Mouse (Mus musculus) spleen, postnatal 14 days (tissue): ENCODE results near the gene Klhl31.

Experiments
- DNase-seq, 2 experiments: peaks; one replicate each; pipeline ENCODE4 v3.0.0; 2021 to 2022; ENCODE audit warnings: low spot score in 2 of 2

The Klhl31 gene

DNA sequence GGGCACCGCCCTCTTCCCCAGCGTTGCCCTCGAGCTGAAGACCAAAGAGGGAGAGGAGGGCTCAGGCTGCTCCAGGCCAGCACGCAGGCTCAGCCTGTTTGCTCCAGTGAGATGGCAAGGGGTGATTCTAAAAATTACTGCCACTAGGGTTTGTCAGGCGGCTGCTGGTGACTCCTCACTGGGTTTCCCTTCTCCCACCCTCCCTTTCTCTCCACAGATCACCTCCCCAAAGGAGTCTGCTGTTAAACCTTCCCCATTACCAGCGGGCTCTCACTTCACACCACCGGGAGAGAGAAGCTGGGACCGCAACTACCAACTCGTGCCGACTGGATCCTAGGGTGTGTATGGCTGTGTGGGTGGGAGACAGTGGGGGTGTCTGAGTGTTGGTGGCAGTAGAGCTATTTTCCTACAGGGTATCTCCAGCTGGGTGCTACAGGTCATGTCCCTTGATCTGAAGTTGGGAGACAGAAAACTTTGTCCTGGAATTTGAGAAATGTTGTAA, at the start of gene Klhl31:
TSS of gene Klhl31 (plus strand) at position 51 of the 502 bp plus-strand sequence.
- no peak for DNase-seq

DNA sequence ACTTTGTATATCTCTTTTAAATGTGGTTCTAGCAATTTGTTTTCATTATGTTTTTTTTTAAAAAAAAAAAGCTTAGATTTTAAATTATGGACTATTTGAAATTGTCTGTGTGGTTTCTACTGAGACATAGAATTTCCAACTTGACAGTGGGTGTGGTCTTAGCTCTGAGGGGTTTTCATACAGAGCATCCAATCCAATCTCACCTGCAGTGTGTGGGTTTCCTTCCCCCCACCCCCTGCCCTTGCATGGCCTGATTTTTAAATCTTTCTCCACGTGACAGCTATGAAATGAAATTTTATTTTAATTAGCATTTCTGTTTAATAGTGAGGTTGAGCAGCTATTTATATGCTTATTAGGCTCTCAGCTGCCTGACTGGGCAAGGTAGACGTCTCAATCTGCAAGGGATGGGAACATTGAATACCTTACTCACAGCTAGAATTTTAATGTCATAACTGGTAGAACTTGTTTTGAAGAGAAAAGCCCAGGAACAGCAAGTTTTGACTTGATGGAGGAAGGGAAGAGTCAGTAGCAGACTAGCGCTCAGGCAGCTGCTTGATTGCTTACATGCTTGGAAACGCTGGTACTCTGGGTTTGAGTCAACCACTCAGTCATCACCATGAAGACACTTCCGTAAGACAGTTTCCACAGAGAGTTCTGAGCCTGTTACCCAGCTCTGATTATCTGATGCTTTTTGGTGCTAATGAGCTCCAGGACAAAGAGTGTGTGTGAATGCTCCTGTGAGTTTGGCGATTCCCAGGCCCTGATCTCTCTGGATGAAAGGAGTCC, 49.3 kb upstream of the Klhl31 start:
- DNase-seq: no peak

DNA sequence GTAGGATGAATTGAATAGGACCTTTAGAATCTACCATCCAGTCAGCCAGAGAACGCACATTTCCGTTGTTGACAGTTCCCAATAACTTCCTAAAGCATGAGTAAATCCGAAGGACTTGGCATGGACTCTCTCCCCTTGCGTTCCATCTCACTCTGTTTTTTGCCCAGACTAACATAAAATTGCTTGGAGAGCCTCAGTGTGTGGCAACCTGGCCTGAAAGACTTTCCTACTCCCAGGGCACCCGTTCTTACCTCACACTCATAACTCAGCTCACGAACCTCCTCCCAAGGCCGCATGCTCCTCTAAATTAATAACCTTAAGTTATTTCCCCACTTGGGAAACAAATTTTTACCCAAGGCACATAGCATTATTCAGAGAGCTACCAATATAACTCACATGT, 48.7 kb upstream of the Klhl31 start:
- no peak for DNase-seq

DNA sequence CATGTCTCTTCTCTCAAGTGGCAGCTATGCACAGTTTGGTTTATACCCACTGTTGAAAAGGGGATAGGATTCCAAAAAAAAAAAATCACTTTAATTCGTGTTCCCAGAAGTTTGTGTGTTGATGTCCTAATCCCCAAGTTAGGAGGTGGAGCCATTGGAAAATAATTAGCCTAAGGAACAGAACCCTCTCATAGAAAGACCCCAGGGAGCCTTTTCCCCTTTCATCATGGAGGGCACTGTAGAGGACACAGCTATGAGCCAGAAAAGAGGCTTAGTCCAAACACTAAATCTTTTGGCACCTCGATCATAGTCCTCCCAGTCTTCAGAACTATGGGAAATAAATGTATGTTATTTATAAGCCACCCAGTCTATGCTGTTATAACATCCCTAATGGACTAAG, 46.8 kb upstream of the Klhl31 start:
- no peak for DNase-seq

DNA sequence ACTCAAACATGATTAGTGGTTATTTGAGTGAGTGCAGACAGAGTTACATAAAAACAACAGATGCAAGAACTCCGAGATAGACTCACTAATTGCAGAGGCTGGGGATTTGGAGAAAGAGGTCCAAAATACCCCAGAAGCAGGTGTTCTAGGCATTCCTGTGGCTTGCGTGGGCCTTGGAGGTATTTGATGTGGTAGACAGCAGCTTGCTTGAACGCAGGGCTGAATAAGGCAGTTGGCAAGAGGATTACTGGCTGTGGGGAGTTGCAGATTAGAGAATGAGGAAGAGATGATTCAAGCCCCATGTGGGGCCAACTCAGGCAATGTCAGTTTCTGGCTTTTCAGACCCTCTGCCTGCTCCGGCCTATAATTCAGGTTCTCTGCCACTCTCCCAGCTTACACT, 43.9 kb upstream of the Klhl31 start:
- no peak for DNase-seq

DNA sequence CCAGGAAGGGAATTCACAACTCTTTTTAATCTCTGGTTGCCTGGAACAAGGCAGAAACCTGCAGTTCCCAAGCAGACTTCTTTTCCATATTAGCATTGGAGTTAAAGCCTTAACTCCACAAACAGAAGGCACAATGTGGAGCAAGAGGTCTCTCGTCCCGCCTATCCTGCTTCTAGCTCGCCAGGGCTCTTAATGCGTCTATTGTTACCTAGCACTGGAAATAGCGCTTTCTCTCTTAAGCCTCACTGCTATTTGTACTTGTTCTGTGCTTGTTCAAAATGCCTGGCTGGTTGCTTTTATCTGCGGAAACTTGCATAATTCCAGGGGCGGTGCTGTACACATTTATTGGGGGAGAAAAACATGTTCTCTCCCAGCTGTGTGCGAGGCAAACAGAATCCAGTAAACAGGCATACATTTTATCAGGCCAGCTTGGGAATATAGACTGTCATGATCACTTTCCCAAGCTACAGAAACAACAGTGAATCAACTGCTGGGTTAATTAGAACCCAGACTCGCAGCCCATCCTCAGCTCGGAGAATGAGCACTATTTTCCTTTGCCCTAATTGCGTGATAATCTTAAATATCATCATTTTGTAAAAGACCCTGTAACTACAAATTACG, 41.2 kb upstream of the Klhl31 start:
- no peak for DNase-seq

DNA sequence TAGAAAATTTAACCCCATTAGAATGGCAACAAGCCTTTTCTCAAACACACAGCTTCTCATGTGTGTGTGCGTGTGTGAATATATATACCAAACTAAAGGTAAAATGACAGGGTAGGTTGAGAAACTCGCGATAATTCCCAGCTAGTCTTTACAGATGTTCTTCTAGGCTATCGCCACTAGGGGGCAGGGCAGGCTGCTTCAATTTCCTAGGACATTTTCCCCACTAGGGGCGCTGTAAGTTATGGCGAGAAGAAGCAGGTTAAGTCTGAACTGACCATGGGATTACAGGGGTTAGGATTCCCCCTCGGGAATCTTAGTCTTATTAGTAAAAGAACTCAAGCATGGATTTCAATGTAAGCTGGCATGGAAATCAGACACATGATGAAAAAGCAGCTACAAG, 39.9 kb upstream of the Klhl31 start:
- peak; percentile 38 to 67 for DNase-seq

DNA sequence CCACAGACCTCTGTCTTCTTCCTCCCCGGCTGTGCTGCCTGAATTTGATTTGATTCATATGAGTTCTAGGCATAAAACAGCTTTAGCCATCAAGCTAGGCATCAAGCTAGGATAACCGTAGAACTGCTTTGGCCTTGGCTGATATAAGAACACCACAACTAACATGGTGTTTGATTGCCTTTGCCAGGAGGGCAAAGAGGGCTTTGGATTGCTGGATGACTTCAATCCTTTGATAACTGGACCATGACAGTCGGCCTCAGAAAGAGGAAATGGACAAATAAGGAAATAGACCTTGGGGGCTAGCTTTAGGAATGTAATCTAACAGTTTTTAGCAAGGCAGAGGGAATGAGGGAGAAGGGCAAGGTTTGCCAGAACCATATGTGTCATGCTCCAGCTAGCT, 37.7 kb upstream of the Klhl31 start:
- no peak for DNase-seq

DNA sequence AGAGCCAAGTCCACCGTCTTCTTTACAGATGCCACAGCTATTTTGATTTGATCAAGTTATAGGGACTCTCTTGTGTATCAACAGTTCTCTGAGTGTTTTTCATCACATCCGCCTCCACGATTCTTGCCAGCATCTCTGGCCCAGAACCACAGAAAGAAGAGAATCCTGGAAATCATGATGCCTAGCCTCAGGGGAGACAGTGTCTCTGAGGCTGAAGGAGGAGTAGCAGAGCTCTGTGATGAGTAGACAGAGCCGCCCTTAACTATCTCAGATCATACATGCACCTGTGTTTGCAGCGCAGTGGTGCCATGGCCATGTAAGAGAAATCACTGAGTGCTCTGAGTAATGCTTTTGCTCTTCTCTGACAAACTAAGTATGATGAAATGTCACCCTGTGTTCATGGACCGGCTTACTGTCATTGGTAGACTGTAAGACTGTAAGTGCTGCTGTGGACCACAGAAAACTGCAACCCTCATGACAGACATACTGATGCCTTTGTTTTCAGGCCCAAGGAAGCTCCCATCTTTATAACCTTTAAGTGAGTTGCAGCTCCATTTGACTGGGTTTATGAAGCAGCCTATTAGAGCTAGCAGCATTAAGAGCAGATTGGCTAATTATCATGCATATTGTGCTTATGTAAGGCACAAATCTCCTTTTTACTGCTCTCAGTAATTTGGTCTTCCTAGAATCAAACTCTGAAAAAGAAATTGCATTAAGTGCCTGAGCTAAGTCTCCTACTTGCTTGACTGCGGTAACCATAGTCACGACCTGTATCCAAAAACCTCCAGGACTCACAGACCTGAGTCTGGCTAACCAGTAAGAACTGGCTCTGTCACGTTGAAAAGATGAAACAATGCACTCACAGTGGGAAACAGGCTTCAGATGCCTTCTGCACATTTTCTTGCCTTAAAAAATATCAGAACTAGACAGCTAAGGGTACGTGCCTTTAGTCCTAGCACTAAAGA, 33.7 kb upstream of the Klhl31 start:
- DNase-seq: no peak

DNA sequence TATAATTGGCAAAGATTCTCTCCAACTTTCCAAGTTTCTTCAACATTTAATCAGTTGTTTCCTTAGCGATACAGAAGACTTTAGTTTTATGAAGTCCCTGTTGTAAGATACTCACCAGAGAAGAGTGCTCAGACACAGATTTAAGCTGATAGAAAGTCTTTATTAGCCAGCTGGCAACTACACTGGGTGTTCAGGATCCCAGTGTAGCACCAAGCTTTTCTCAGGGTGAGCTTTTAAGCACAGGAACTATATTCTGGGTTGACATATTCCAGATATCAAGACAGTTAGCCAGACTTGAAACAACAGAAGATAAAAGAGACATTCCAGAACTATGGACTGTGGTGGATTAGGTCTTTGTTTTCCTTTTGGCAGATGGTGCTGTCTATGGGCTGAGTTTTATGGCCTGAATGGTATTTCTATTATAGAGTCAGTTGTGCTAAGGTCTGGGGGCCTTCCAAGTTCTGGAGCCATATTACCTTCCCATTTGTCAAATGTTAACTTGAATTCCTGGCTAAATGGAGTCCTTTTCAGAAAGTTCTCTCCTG, 32.3 kb upstream of the Klhl31 start:
- no peak for DNase-seq

DNA sequence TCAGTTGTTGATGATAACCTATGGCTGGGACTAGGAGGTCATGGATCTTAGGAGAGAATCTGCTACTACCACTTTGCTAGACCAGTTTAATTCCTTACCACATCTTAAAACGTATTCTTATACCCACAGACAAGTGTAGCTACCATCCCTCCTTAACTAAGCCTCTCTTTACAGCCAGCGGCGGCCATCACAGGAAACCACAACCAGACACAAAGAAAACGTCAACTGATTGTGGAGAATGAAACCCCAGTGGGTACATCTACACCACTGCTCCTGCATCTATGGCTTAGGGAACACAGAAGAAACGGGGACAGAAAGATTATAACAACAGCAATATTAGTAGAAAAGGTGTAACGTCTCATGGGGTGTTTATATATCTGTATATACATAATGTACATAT, 29.0 kb upstream of the Klhl31 start:
- DNase-seq: no peak

DNA sequence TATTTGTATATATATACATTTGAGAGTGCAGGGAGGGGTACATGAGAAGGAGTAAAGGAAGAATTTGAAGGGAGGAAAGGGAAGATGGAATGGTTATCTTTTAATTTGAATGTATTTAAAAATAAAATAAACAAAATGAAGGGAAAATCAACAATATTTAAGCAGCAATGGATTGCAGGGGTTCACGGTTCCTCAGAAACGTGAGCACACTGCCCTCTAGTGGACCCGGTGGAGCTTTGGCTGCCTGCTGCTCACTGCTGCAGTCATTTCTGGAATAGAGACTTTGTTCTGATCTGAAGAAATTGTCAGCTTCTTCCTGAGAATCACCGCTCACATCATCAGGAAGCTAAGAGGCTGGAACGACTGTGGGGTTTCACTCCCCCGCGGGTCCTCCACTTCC, 28.5 kb upstream of the Klhl31 start:
- DNase-seq: peak in 1 of 2 experiments; percentile 5

DNA sequence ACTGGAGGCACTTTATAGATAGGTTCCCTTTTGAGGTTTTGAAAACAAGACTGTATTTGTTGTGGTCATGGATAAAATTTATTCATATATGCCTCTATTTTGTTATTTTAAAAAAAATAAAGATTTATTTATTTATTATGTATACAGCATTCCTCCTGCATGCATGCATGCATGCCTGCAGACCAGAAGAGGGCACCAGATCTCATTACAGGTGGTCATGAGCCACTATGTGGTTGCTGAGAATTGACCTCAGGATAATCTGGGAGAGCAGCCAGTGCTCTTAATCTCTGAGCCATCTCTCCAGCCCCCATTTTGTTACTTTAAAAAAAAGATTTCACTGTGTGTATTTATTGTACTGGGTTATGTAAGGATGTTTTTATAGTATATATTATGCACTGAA, 25.5 kb upstream of the Klhl31 start:
- DNase-seq: no peak

DNA sequence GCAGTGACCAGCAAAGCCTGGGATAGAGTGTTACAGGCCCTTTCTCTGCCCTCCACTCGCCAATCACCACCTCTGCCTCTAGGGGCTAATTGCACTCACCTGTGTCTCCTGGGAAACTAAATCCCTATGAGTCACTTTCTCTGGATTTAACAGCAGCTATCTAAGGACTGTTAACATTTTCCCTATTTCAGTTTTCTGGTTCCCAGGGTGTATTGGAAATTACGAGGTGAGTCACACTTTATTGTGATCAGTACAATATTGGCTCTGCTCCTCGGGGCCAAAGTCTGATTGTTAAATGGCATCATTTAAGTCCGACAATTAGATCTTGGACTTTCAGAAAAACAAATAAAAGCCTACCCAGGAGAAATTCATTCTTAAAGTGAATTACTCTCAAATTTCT, 24.0 kb upstream of the Klhl31 start:
- DNase-seq: no peak

DNA sequence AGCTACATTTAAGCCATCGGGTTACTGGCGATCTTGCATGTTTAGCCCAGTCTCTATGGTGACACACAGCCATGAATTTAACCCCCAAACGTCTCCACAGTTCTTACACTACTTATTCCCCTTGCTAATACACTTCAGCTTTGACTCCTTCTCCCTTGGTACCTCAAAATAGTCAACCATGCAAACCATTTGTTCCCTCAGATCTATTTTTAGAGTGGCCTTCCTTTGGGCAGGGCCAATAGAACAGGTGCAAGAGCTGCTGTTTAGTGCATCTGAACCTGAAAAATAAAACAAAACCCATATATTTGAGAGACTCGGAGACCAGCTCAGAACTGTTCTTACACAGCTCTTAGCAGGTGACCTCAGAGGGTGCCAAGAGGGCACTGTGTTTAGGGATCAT, 20.4 kb upstream of the Klhl31 start:
- DNase-seq: no peak

DNA sequence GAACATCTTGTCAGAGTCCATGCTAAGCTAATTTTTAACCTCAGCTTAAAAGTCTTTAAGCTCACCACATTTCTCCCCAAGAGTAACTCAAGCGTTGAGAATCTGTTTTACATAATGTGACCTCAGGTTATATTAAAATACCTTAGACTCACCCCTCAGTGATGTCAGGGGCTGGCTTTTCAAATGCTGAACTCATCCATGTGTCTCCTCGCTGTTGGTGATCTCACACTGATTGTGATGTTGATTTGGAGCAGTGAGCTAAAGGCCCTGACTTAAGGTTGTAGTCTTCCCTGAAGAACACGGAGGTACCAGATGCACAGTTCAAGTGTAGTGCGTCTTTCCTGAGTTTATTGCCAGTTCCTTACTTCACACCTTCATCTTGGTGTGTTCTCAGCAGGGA, 19.5 kb upstream of the Klhl31 start:
- DNase-seq: no peak

DNA sequence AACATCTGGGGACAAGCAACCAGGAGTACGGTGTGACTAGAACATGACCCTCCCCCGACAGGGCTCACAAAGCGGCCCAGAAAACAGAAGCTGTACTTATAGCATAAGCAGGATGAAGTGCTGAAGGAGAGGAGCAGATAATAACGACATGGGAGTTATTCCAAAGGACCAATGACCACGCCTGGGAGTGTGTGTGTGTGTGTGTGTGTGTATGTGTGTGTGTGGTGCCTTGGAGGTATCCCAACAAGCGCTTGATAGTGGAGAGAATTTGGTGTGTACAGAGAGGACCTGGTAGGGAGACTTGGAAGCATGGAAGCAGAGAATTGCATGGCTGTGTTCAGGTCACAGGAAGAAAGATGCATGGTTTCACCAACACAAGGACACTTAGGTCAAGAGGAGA, 18.5 kb upstream of the Klhl31 start:
- DNase-seq: no peak

DNA sequence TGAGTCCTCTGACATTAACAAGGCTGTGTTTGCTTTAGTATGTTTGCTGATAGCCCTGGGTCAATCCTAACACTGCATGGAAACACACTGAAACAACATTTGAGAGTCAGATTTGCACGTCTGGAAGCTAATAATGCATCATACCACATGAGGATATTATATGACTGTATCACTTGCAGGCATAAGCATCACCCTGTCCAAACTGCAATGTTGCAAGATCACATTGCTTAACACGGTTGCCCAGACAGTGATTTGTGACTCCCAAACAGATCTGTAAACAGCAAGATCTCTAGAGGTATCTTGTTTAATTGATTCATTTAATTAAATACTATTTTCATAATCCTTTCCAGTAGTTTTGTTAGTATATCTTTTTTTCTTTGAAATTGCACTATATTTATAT, 17.9 kb upstream of the Klhl31 start:
- no peak for DNase-seq

DNA sequence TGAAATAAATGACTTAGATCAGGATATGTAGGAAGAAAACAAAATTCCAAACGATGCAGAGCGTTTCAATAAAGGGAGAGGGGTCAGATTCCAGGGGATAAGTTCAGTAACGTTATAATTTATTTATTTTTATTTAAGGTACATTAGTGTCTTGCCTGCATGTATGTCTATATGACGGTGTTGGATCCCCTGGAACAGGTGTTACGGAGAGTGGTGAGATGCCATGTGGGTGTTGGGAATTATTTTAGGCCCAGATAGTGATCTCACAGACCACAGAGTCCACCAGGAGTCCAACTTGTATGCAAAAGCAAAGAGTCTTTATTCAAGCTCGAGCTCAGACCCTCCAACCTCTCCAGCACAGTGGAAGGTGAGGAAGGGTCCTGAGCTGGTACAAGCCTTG, 16.2 kb upstream of the Klhl31 start:
- DNase-seq: no peak

DNA sequence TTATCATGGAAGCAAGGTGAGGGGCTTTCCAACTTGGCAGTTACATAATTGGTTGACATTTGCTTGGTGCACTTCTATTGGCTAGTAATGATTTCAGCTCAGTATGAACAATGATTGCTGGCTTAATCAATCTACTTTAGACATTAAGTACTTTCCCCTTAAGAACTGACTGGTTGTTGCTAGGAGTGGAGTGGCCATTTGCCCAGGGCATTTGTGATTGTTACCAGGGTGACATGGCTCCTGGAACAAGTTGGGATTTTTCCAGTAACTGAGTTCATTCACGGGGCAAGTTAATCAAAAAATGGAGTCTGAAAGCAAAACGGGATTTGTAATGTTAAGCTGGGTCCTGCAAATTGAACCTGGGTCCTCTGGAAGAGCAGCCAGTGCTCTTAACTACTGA, 15.8 kb upstream of the Klhl31 start:
- DNase-seq: no peak

DNA sequence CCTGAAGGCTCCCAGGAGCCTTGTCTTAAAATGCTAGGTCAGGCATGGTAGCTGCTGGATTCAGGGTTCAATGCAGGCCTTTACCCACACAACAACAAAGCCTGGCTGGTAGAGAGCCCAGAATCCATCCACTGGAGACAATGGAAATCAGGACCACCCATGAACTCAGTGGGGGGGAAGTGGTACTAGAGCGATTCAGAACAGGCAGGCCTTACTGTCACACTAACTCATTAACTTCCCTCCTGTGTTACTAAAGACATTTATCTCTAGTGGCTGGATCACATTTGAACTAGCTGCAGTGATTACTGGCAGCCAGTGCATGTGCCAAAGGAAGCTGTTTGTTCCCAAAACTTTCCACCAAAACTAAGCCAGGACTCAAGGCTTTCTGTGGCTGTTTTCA, 13.4 kb upstream of the Klhl31 start:
- no peak for DNase-seq
